Mouse (Mus musculus) forebrain, embryonic 14.5 days (tissue): ENCODE results near the gene Il6. TPM values are rescaled to one million over a fixed set of nuclear protein-coding genes. Genes with fewer than 3 reads are reported as not detected.

Experiments used
- polyA plus RNA-seq: library from polyadenylated mRNA; unstranded; fragments of >200 nt; fragmentation: Nextera tagmentation; extraction: Ambion mirVana; gene quantifications from 2 replicates; pipeline ENCODE4 v1.2.1, GENCODE M21; 2014

Il6 gene
- polyA plus RNA-seq, 1 experiment from 2014 or later, result not detected

Other genes with a start within 250 kb of the Il6 start
- 117 and 142 TPM in 2 replicates for gene Tyms, start 60.5 kb downstream of the Il6 start, polyA plus RNA-seq
- gene Garem2, start 92.0 kb downstream of the Il6 start, polyA plus RNA-seq, result 11.3 and 12.7 TPM in 2 replicates
- 4.6 and 7.1 TPM in 2 replicates for gene 3110082J24Rik, start 93.0 kb downstream of the Il6 start, polyA plus RNA-seq
- 64.9 and 65.8 TPM in 2 replicates for gene Hadha, start 142.0 kb downstream of the Il6 start, polyA plus RNA-seq
- 75.6 and 80.9 TPM in 2 replicates for gene Hadhb, start 142.1 kb downstream of the Il6 start, polyA plus RNA-seq
- gene Adgrf3, start 192.6 kb downstream of the Il6 start, polyA plus RNA-seq, result not detected in 2 replicates
- 24.2 and 31.1 TPM in 2 replicates for gene Selenoi, start 219.5 kb downstream of the Il6 start, polyA plus RNA-seq